Mouse (Mus musculus): Measurements from ENCODE around the gene Polr2h. TPM values are rescaled to one million over a fixed set of nuclear protein-coding genes. Genes with fewer than 3 reads are reported as not detected.
A peak's percentile ranks its signal among the peaks of the same experiment; 100 is the strongest.

Polr2h gene
- total RNA-seq, 2 experiments from 2014 or later, result 21.7 to 25.5 TPM

DNA sequence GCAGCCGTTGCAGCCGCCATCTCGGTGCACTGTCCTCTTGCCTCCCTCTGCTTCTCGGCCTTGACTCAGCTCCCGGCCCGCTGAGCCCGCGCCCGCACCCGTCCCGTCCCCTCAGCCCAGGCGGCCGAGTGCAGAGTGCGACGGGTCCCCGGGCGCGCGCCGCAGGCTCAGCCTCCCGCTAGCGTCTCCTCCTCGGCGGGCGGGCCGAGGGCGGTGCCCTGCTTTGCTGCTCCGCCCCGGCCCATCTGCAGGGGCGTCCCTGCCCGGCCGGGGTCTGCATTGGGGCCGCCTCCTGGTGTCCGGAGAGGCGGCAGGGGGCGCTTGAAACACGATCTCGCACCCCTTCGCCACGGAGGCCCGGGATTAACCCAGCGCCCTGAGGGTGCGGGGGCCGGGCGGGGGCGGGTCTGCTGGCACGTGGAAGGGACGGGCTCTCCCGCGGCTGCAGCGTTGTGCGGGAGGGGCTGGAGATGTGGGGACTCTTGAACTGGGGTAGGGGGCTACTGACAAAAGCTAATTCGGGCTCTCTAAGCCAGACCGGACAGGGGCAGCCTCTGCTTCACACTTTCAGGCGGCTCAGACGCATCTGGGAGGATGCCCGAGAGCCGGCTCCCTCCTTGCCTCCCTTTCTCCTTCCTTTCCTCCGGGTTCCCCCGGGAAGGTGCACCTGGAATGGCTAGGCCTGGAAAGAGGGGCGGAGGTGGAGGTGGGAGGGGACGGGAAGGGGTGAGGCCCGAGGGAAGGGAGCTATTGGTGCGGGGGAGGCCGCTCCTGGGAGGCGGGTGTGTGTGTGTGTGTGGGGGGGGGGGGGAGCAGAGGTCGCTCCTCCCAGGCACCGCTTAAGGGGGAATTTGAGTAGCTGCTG is 1.3 kb upstream of the Polr2h start:
- peak; percentile 84 to 89 for DNase-seq (ENCODE audit: low spot score in 2 of 2)
- intact Hi-C loops (cut with DNase I), result loop anchor here (5.0 kb wide), 3 partner anchors 46 to 476 kb away; no protein-coding TSS in a partner anchor

DNA sequence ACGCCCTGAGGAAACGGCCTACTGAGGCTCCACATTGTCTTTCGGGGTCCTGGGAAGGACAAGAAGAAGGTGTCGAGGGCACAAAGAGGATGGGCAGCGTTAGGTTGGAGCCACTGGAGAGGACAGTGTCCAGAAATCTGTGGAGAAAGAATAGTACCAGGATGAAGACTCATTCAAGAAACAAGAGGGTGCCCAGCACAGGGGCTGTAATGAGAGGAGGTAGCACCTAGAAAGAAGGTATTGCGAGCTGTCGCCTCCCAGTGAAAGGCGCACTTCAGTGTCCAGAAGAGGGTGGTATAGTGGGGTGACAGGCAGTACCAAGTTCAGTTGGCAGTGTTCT is 654 bp upstream of the Polr2h start:
- intact Hi-C loops (cut with DNase I), result loop anchor here (5.0 kb wide), 3 partner anchors 45 to 475 kb away; no protein-coding TSS in a partner anchor

DNA sequence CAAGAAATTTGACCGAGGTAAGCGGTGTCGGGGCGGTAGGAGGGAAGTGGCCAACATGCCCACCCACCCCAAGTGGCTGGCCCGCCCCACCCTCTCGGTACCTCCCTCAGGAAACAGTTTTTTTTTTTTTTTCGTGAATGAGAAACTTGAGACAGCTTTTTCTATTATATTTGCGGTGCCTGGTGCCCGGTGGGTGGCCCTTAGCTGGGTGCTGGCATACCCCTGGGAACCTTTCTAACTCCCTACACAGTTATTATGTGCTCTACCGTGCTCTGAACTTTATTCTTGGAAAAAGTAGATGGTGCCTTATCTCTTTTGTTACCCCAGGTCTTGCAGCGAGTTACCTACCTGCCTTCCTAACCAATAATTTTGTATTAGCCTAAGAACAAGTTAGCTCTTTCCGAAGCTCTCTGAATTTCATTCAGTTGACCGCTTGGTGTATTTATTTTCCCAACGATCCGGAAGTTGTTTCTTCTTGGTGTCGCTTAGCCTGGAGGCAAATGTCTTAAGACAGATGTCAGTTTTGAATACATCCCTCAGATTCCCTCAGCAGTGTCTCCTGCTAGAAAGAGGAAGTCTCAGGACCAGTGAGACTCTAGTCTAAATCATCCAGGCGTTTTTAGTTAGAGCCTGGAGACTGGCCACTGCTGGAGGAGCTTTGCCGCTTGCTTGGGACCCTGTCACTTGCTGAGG is 659 bp downstream of the Polr2h start:
- intact Hi-C loops (cut with DNase I), result loop anchor here (5.0 kb wide), 3 partner anchors 44 to 474 kb away; no protein-coding TSS in a partner anchor
- DNase-seq (ENCODE audit: low spot score in 2 of 2), result no peak

More for the DNA sequence above, 654 bp upstream of the Polr2h start:
- no peak for DNase-seq (ENCODE audit: low spot score in 2 of 2)

DNA sequence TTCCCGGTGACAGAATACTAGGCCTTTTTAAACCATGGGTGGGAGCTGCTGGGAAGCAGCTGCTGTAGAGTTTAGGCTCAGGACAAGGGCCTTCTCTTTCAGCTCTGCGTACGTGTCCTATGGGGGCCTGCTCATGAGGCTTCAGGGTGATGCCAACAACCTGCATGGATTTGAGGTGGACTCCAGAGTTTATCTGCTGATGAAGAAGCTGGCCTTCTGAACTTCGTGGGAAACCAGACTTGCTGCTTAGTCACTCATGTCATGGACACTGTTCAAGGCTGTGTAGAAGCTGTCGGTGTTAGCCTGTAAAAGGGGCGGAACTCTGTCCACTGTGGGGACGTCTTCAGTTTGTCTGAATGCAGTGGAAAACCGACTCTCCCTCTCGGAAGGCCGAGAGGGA is 4.3 kb downstream of the Polr2h start:
- DNase-seq (ENCODE audit: low spot score in 2 of 2), result no peak
- intact Hi-C loops (cut with DNase I), result no loop called here

DNA sequence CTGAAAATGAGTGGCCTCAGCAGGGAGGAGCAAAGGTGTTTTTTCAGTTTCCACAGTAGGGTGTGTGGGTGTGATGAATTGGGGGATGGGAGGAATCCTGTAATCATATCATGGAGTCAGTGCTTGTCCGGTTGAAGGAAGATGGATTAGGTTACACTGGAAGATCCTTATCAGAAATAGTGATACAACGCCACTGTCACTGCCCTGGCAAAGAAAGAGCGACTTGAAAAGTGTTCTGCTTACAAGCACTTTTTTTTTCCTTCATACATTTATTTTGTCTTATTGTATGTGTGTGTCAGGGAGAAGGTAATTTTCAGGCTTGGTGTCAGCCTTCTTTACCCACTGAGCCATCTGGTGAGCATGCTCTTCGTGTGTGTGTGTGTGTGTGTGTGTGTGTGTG is 5.3 kb downstream of the Polr2h start:
- intact Hi-C loops (cut with DNase I), result no loop called here
- no peak for DNase-seq (ENCODE audit: low spot score in 2 of 2)

DNA sequence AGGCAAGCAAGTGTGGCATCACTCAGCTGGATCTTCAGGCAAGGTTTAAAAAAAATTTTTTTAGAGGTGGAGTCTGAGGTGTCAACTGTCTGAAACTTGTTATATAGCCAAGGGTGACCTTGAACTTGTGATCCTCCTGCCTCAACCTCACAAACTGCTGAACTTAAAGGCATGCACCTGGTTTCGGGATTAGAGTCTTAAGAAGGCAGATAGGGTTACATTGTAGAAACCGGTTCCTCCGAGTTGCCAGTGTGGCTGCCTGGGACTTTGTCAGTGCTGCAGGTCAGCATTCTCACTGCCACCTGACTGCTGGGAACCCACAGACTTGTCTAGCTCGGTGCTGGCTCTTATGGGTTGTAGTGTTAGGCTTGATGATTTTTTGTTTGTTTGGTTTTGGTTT is 5.8 kb downstream of the Polr2h start:
- no peak for DNase-seq (ENCODE audit: low spot score in 2 of 2)
- intact Hi-C loops (cut with DNase I), result no loop called here

DNA sequence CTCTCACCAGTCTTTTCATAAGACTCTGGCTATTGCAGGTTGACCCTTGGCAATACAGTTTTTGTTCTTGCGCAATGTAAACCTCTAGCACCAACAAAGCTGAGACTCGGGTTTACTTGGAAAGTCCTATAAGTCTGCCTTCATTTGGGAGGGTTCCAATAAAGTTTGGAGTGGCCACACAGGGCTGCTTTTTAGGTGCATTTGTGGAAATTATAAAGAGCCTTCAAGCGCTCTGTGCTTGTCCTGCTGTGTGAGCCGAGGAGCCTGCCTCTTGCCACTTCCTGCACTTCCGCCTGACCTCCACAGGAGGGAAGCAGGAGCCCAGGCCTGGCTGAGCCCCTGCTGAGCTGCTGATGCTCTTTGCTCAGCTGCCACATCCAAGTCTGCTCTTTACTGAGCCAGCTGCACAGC is 6.9 kb downstream of the Polr2h start:
- DNase-seq (ENCODE audit: low spot score in 2 of 2), result peak in 1 of 2 experiments; percentile 37
- intact Hi-C loops (cut with DNase I), result no loop called here

DNA sequence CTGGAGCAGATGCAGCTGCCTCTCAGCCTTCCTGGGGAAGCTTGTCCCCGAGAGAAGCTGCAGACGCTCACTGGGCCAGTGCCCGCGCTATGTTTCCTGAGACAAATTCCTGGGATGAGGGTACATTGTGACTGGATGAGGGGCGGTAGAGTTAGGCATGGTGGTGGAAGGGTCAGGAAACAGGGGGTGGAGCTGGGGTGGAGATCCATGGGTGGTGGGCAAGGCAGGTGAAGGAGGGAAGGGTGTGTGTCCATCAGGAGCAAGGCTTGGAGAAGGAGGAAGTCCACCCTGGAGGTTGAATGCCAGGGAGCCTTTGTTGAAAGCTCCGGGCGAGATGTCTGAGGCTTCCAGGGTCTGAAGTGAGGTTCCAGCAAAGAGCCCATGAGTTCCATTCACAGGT is 7.9 kb downstream of the Polr2h start:
- no peak for DNase-seq (ENCODE audit: low spot score in 2 of 2)
- intact Hi-C loops (cut with DNase I), result no loop called here

DNA sequence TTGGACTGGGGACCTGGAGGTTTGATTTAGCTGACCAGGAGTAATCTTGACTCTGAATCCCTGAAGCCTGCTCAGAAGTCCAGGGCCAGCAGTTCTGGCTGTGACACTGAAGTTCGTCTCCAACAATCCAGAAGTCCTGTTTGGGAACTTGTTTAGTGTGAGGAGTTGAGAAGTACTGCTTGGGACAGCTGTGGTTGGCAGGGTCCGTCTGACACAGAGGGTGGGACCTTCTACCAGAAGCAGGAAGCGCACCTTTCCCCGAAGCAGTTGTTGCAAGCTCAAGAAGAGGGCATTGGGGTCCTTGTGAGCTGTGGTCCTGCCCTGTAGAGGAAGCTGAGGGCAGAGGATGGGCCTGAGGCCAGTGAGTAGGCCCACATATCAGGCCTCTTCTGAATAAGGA is 8.3 kb downstream of the Polr2h start:
- intact Hi-C loops (cut with DNase I), result no loop called here
- no peak for DNase-seq (ENCODE audit: low spot score in 2 of 2)

DNA sequence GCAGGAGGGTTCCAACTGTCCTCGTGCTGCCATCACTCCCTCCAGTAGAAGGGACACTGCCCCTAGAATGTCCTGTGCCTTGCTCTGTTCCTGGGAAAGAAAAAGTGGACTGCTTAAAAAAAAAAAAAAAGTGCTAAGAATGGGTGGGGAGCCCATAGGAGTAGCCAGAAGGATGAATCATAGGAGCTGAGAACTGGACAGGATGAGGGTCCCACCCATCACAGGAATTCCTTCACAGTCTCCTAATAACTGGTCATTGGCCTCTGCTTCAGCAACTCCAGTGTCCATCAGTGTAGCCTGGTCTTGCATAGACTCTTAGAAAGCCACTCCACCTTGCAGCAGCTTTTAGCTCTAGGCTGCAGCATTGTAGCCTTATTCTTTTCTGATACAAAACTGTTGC is 8.9 kb downstream of the Polr2h start:
- DNase-seq (ENCODE audit: low spot score in 2 of 2), result no peak
- intact Hi-C loops (cut with DNase I), result no loop called here

DNA sequence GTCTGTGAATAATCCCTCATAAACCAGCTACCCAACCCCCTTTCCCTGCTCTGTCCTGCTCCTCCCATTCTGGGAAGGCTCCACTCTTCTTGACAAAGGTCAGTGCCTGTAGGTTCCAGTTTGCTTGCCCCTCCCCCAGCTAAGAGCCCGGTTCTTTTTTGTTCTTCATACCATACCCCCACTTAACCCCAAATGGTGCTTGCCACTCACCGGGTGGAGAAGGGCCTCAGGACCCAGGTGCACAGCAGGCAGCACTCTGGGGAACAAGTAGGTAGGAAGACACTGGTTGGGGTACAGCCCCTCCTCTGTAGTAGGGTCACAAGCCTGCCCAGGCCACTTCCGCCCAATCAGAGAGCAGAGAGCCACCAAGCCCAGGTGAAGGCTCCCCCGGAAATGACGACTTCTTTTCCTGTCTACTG is 12.8 kb downstream of the Polr2h start:
- no peak for DNase-seq (ENCODE audit: low spot score in 2 of 2)
- intact Hi-C loops (cut with DNase I), result no loop called here

DNA sequence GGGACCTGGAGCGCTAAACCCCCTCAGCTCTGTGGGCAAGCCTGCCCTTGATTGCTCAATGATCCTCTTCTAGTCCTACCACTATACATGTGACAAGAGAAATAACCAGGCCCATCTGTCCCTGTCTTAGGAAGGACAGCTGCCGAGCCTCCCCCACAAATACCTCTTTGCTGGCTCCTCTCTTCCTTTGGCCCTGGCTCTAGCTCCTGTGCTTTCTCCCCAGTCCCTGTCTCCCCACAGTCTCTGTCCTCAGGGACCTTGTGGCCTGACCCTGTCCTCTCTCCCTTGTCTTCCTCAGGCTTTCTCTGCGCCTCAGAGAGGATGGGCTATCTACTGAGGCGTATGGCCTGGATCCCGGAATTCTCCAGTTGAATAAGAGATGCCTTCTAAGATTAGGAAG is 14.2 kb downstream of the Polr2h start:
- intact Hi-C loops (cut with DNase I), result no loop called here
- peak in 1 of 2 experiments; percentile 68 for DNase-seq (ENCODE audit: low spot score in 2 of 2)

DNA sequence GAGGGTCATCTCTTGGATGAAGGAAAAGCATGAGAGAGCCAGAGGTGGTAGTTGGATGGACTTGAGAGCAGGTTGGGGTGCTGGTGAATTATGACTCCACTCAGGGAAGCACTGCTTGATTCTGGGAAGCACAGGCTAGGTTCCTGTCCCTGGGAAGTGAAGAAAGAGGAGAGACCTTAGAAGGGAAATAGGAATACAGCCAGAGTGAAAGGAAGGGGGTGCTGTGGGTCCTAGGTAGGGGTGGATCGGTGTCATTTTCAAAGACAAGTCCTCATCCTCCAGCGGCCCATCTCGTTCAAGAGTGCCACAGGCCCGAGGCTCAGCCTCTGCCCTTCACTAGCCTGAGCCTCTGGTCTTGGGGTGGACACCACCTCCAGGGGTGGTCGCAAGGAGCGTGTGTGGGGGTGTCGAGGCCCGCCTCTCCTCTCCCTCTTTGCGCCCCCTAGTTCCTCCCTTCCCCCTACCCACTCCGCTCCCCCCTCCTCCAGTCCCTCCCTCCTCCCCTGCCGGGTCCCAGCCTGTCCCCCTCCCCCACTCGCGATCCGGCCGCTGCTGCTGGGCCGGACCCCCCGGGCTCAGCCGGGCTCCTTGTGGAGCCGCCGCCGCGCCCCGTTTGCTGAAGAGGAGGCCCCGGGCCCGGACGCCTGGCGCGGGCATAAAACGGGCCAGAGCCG is 14.9 kb downstream of the Polr2h start:
- DNase-seq (ENCODE audit: low spot score in 2 of 2), result peak in 1 of 2 experiments; percentile 42
- intact Hi-C loops (cut with DNase I), result no loop called here

DNA sequence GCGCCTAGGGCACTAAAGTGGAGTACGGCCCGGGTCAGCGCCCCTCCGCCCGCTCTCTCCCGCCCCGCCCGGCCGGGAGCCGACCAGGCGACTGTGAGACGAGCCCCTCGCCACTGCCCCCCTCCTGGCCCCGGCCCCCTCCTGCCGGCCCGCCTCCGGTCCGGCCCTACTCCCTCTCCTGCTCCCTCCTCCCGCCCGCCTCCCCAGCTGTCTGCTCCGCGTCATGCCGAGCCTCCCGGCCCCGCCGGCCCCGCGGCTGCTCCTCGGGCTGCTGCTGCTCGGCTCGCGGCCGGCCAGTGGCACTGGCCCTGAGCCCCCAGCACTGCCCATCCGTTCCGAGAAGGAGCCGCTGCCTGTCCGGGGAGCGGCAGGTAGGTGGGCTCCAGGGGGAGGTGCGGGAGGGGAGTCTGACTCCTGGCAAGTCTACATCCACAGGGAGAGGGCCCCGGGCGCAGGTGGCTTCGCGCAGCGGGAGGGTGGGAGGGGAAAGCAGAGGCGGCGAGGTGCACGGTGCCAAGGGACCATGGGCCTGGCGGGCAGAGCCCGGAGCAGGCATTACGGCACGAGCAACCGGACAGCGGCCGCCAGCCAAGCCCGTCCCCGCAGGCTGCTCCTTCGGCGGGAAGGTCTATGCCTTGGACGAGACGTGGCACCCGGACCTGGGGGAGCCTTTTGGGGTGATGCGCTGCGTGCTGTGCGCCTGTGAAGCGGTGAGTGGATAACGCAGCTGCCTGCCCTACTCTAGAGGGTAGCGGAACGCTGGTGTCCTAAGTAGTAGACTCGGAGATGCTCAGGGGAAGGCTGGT is 15.7 kb downstream of the Polr2h start, which contains the start of gene Chrd:
Gene Chrd, plus strand, starts transcription at position 203 of the 806 bp plus-strand sequence.
- intact Hi-C loops (cut with DNase I), result no loop called here
- peak; percentile 65 to 77 for DNase-seq (ENCODE audit: low spot score in 2 of 2)

DNA sequence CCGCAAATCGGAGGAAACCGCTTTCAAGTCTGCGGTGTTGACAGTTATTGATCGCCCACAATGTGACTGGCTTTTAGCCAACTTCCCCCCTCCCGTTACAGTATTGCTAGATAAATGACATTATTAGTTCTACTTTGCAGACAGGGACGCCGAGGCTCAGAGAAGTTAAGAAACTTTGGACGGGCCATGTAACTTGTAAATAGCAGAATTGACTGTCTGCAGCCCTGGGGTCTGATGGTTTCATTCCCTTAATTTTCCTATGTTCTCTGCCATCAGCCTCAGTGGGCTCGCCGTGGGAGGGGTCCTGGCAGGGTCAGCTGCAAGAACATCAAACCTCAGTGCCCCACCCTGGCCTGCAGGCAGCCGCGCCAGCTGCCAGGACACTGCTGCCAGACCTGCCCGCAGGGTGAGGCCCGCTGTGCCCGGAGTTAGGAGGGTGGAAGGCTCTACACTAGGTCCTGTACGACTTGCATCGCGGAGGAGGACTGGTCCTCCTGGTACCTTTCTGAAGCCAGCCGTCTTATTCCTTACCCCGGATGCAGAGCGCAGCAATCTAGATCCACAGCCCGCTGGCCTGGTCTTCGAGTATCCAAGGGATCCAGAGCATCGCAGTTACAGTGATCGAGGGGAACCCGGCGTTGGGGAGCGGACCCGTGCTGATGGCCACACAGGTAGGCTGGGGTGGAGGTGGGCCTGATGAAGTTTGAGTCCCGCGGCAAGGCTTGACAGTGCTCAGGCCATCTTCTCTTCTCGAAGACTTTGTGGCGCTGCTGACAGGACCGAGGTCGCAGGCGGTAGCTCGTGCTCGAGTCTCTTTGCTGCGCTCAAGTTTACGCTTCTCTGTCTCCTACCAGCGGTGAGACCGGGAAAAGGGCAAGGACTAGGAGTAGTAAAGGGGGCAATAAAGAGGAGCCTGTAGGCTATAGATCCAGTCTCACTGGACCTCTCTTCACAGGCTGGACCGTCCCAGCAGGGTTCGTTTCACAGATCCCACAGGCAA is 16.6 kb downstream of the Polr2h start, which contains the start of gene Thpo:
Gene Thpo, minus strand, starts transcription at position 781 of the 1,000 bp plus-strand sequence.
- DNase-seq (ENCODE audit: low spot score in 2 of 2), result no peak

DNA sequence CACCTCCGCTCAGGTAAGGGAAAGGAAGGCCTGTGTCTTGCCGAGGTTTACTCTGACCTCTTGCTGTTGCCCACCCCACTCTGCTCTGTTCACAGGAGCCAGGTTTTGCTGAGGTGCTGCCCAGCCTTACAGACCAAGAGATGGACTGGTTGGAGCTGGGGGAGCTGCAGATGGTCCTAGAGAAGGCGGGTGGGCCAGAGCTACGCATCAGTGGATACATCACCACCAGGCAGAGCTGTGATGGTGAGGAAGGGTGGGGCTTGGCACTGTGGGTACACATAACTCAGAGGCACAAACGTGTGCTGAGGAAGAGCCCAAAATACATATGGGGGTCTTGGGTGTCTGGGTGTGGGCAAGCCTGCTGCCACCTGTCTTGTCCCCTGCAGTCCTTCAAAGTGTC is 18.2 kb downstream of the Polr2h start:
- no peak for DNase-seq (ENCODE audit: low spot score in 2 of 2)
- intact Hi-C loops (cut with DNase I), result no loop called here

More for the DNA sequence above, 16.6 kb downstream of the Polr2h start, which contains the start of gene Thpo:
- intact Hi-C loops (cut with DNase I), result no loop called here

DNA sequence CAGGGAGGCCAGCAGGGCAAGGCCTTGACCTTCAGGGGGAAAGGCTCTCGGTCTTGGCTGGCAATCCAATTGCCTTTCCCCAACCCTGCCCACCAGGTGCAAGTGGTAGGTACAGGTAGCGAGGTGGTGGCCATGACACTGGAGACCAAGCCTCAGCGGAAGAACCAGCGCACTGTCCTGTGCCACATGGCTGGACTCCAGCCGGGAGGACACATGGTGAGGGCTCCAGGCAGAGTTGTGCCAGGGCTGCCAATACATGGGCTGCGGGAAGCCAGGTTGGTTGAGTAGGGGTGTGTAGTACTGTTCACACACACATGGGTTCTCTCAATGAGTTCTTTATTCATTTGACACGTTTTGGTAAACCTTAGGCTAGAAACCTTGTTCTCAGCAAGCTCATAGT is 18.7 kb downstream of the Polr2h start:
- no peak for DNase-seq (ENCODE audit: low spot score in 2 of 2)
- intact Hi-C loops (cut with DNase I), result no loop called here

DNA sequence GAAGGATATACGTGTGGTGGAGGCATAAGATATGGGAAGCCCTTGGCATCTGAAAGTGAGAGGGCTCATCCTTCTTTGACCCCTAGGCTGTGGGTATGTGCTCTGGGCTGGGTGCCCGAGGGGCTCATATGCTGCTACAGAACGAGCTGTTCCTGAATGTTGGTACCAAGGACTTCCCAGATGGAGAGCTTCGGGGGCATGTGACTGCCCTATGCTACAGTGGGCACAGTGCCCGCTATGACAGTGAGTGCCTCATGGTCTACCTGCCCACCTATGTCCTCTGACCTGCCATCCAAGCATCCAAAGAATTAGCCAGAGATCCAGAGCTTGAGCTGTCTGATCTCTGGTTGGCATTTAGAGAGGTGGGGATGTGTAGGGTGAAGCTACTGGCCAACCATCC is 19.4 kb downstream of the Polr2h start:
- no peak for DNase-seq (ENCODE audit: low spot score in 2 of 2)
- intact Hi-C loops (cut with DNase I), result no loop called here
